Mouse (Mus musculus) A20 (cell line): ENCODE measurements around the gene Tubgcp6.

ENCODE experiments used
- DNase-seq: peaks from one replicate; pipeline ENCODE4 v3.0.0-alpha.2; 2011; ENCODE audit warnings: low read depth, low spot score

Gene Tubgcp6

GRCm38 (mm10) chr15:89064891-89065290 is 58.0 kb downstream of the Tubgcp6 start:
- no peak for DNase-seq

- no peak for DNase-seq
Measured at GRCm38 (mm10) chr15:89063536-89063935, 59.4 kb downstream of the Tubgcp6 start.

GRCm38 (mm10) chr15:89063001-89063400 is 59.9 kb downstream of the Tubgcp6 start:
- DNase-seq: no peak

GRCm38 (mm10) chr15:89062518-89062910 is 60.4 kb downstream of the Tubgcp6 start:
- DNase-seq: no peak

- no peak for DNase-seq
Measured at GRCm38 (mm10) chr15:89061761-89062517, 61.0 kb downstream of the Tubgcp6 start.

GRCm38 (mm10) chr15:89060811-89061460 is 62.0 kb downstream of the Tubgcp6 start:
- DNase-seq: no peak

- no peak for DNase-seq
Measured at GRCm38 (mm10) chr15:89060032-89060681, 62.8 kb downstream of the Tubgcp6 start.

- DNase-seq: no peak
Measured at GRCm38 (mm10) chr15:89059161-89059931, 63.6 kb downstream of the Tubgcp6 start, which contains the start of gene Panx2. Gene Panx2, plus strand, starts transcription at chr15:89059734.

- DNase-seq: no peak
Measured at GRCm38 (mm10) chr15:89058736-89059135, 64.2 kb downstream of the Tubgcp6 start.

GRCm38 (mm10) chr15:89054666-89055065 is 68.2 kb downstream of the Tubgcp6 start:
- DNase-seq: no peak
